Mouse (Mus musculus): ENCODE results near the gene Inhbb.
A peak's percentile ranks its signal among the peaks of the same experiment; 100 is the strongest.

The Inhbb gene

DNA sequence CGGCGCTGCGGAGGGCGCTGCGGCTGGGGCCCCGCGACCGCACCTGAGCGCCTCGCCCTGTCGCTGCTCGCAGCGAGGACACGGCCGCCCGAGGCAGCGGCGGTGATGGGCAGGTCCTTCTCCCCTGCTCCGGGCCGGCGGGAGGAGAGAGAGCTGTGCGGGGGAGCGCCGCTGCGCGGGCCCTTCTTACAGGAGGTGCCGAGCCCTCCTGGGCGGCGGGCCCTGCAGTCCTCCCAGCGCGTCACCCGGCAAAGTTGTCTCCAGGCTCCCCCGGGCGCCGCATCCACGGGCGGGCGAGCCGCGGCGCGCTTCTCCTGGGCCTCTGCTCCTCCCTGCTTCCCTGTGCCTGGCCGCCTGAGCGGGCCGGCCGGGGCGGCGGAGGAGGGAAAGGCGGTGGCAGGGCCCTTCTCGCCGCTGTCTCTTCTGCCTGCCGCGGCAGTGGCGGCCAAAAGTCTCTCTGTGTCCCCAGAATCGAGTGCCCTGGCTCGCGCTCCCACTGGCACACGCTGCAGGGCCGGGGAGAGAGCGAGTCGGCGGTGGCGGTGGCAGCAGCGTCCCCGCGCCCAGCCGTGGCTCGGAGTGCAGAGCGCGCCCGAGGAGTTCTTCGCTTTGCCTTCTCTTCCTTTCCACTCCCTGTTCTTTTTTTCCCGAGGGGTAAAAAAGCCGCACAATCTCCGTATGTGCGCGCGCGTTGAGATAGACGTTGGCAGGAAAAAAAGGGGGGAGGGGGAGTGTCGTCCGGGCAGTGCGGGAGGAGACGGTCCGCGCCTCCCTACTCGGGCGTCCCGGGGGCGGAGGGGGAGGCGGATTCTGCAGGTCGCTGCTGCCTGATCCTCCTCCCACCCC is at the start of gene Inhbb:
Gene Inhbb, minus strand, starts transcription at position 673 of the 846 bp plus-strand sequence.
- peak in 1 of 2 experiments; percentile 44 for DNase-seq (ENCODE audit: low spot score in 2 of 2)

DNA sequence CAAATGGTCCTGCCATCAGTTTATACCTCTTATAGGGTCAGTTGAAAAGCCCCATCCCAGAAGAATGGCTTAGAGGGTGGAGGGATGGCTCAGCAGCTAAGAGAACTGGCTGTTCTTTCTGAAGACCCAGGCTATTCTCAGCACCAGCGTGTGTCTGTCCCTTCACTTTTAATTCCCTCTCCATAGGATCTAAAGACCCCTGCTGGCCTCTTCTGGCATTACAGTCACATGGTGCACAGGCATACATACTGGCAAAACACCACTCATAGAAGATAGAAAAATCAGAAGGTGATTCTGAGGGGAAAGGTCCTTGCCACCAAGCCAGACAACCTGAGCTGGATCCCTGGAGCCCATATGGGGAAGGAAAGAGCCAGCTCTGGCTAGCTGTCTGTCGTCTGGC is 41.3 kb upstream of the Inhbb start:
- peak in 1 of 2 experiments; percentile 69 for DNase-seq (ENCODE audit: low spot score in 2 of 2)

DNA sequence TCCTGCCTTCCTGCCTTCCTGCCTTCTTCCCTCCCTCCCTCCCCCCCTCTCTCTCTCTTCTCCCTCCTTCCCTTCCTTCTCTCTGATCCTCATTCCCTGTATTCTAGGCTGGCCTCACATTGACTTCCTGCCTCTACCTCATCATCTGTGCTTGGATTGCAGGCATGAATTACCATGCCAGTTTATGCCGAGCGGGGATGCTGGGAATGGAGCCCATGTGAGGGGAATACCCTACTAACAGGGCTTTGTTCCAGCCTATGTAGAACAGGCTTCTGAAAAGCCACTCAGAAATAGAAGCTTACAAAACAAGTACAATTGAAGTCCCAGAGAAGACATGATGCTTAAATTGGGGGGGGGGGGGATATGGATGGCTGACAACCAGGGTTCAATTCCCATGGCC is 38.0 kb upstream of the Inhbb start:
- DNase-seq (ENCODE audit: low spot score in 2 of 2) = no peak

DNA sequence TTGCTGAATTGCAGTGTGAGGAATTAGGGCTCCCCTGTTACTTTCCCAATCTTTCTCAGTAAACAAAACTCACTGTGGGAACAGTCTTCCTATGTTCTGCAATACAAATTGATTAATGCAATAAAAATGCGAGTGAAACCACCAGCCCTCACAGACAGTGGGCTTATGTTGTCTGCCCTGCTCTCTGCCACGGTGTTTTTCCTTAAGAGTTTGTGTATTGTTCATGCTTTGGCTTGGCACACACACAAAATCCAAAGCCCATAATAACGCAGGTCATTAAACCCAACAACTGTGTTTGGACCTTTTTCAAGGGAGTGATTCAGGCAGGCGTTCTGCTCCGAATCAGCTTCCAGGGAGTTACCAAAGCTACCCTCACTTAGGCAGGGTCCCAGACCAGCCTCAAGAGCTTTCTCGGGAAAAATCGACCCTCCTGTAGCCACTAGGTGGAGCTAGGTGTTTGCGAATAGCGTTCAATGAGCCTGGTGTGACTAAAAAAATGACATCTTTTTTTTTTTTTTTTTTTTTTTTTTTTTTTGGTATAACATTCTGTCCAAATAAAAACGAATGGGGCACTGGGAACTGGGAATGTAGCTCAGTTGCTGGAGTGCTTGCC is 36.1 kb upstream of the Inhbb start:
- peak in 1 of 2 experiments; percentile 35 for DNase-seq (ENCODE audit: low spot score in 2 of 2)

DNA sequence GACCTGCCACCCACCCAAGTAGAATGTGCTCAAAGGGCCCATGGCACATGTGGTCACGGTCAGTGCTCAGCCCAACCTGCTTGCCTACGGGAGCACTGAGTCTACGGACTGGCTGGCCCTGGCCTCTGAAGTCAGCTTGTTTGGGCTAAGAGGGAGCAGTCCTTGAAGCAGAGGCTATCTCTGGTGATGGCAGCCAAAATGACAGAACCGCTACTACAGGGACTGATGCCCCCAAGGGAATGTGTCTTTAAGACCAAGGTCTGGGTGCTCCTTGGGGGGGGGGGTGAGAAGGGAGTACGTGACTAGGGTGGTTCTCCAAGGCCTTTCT is 35.4 kb upstream of the Inhbb start:
- no peak for DNase-seq (ENCODE audit: low spot score in 2 of 2)

DNA sequence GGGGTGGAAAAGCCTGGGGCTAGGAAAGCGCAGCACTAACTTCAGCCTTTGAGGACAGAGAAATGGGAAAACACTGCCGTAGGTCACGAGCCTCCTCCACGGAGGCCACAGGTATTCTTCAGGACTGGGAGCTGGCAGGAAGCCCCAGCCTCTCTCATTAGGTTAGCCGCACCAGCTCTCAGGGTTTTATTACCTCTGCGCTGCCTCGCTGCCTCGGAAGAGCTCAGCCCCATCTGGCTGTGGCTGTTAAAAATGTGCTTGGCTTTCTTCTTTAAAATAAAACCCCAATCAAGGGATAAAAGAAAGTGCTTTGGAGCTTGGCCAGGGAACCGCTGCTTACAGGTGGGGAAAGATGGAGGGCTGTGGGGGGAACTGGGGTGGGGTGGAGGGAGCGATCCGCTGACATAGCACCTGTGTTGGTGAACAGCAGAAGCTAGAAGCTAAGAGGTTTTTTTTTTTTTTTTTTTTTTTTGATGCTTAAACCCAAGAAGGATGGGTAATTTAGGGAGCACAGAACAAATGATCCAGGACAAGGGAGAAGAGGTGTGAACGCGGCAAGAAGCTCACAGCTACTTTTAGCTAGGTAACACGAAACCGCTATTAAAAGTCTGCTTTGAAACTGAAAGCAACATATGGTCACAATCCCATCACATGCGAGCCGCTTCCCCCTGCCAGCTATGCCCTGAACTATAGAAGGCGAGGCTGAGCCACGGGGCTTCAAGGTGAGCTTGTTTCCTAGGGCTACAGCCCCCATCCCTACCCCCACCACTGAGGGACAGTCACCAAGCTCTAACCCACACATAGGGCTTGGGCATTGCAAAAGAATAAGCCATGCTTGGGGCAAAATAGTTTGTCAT is 34.9 kb upstream of the Inhbb start:
- no peak for DNase-seq (ENCODE audit: low spot score in 2 of 2)

DNA sequence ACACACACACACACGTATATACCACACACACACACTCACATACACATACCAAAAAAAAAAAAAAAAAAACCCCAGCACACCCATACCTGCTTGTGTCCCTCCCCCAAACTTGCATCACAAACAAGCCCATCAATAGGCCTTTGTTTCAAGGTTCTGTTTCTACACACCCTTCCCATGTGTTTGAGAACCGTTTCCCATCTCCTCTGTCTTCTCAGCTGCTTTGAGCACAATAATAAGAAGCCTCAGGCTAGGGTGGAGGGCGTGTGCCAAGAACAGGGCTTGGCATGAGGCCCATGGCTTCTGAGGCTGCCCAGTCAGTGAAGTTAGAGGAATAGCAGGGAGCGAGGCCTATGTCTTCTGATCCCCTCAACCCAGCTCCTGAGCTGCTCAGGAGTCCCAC is 31.7 kb upstream of the Inhbb start:
- no peak for DNase-seq (ENCODE audit: low spot score in 2 of 2)

DNA sequence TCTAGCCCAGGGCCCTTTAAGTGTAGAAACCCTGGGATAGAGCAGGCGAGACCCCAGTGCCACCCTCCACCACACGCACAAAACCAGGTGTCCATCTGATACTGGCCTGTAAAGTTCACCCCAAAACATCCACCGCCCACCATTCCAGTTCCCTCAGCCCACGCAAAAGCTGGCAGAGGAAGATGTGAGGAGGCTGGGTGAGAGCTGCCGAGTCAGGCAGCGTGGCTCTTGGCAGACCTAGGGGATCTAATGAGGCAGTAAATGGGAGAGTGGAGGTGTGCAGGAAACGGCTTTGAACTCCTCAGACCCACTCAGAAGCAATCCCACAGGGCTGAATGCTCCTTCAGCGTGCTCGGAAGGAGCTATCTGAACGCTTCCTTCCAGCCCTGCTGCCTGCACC is 29.4 kb upstream of the Inhbb start:
- no peak for DNase-seq (ENCODE audit: low spot score in 2 of 2)

DNA sequence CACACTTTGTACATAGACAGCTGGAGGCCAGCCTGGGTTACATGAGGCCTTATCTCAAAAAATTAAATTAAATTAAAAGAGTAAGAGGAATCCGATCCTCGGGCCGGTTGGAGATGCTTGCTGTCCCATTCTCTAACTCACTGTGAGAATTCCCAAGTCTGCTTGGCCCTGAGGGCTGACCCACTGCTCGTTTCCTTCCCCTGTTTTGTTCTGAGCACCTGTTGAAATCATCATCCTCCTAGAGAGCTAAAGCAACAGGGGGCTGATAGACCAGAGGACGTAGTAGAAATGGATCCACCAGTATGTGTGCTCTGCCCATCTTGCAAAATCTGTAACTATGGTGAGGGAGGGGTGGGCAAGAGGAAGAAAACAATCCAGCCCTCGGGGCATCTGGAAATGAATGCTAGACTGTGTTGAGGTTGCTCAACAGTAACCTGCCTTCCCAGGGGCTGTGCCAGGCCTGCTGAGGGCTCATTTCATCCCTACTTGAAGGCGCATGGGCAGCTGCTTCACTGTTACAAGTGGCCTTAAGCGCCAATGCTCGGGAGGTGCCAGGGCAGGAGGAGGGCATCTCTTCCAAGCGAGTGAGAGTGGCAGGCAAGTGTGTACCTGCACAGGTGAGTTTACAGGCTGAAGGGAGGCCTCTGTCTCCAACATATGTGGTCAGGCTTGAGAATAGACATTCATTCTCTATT is 28.8 kb upstream of the Inhbb start:
- no peak for DNase-seq (ENCODE audit: low spot score in 2 of 2)

DNA sequence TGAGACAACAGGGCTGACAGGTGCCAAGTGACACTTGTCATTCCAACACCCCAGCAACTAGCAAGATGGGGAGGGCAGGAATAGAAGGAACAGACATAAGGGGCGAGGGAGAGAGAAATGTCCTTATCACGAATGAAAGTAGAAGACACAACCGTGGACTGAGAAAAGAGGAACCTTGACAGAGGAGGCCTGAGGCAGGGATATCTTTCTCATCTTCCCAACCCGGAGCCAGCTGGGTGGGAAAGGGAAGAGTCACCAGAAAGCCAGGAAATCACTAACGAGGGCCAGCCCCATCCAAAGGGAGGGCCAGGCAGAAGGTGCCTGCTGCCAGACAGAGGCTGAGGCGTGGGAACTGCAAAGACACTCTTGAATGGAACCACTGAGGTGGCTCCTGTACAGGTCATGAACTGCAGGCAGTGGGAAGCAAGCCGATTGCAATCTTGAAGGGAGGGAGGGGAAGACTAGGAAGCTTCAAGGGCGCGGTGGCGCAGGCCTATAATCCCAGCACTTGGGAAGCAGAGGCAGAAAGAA is 24.8 kb upstream of the Inhbb start:
- DNase-seq (ENCODE audit: low spot score in 2 of 2) = no peak

DNA sequence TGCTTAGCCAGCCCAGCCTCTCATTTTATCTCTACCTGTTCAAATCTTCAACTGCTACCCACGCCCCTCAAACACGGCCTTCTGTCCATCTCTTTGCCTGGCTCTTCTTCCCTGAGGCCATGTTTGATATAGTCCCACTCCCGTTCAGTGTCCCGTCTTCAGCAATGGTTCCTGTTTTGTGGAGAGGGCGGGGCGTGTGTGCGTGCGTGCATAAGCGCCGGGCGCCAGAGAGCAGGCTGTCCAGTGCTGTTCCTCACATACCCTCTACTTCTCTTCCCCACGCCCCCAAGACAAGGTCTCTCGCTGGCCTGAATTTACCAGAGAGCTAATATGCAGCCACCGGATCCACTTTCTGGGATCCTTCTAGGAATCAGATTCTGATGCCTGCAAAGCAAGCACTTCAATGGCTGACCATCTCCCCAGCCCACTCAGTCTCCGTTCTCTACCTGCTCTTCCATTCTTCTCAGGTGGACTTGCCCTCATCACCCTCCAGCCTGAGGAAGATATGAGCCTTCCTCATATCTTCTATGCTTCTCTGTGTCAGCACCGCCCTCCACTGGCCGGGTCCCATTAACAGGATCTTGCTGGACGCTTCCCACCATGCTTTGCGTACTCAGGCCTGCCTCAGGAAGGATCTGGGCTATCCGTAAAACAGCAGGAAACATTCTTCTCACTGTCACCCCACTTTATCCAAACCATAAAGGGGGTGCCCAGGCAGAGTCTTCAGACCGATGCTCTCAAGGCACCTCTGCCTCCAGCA is 21.7 kb upstream of the Inhbb start:
- no peak for DNase-seq (ENCODE audit: low spot score in 2 of 2)

DNA sequence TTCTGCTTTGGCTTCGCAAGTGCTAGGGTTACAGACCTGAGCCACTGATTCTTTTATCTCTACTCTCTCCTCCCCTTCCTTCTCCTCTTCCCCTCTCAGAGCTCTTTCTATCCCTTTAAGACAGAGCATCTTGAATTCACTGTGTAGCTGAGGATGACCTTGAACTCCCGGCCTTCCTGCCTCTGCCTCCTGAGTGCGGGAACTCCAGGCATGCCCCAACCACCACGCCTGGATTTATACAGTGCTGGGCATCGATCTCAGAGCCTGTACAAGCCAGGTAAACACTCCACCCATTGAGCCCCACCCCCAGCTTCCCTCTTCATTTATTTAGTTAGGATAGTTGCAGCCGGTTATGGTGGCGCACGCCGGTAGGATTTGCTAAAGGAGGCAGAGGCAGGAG is 20.9 kb upstream of the Inhbb start:
- no peak for DNase-seq (ENCODE audit: low spot score in 2 of 2)

DNA sequence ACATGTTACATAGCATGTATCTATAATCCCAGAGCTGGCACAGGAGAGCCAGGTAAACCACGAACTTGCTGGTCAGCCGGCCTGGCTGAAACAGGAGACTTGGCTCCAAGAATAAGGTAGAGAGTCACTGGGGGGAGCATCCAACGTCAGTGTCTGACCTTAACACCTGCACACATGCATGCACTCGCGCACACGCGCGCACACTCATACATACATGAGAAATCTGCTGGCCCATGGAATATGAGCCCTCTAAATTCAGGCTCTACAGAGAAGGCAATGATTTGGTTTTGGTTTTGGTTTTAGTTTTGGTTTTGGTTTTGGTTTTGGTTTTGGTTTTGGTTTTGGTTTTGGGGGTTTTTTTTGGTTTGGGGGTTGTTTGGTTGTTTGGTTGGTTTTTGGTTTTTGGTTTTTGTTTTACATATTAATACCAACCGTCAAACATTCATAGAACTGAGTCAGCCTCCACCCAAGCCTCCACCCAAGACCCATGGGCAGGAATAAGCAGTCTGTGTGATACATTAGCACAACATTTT is 16.1 kb upstream of the Inhbb start:
- DNase-seq (ENCODE audit: low spot score in 2 of 2) = no peak

DNA sequence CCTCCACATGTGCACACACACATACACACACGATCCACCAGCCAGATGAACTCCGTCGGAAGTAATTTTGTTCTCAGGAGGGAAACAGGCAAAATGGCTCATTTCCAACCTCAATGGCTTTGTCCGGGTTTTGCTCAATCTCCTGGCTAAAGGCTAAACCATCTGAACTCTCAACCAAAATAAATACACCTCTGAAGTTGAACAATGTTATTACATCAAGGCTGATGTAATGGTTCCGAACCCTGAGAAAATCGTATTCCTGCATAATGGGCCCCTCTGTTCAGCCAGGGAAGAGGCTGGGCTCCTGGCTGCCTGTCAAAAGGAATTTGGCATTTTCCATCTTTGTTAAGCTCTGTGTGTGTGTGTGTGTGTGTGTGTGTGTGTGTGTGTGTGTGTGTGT is 15.4 kb upstream of the Inhbb start:
- DNase-seq (ENCODE audit: low spot score in 2 of 2) = no peak

DNA sequence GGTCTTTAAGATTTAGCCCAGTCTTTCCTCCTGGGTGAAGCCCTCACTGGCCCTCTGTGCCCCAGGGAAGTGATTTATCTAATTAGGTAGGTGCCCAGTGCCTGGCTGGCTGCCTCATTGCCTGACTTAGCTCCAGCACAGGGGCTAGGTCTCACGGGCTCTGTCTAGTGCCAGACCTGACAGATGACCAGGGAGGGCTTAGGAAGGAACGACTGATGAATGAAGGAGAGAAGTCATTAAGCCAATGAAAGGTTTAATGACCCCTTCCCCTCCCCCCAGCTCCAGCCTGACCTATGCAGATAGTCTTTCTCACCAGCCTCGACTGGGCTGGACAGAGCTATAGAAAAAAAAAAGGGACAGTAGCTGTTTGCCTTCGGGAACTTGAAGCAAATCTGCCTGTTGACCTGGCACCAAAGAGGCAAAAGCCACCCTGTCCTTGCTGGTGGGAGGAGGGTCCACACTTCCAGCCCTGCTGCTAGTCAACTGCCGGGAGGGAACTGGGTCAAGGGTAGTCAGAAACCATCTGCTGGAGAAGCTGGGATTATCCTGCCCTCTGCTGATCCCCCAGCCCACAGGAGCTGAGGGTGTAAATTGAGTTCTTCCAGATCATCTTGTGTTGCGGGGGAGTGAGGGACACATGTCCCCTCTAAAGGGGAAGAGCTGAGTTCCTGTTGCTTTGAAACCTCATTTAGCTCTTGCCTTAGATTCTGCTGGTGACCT is 2.3 kb upstream of the Inhbb start:
- no peak for DNase-seq (ENCODE audit: low spot score in 2 of 2)

DNA sequence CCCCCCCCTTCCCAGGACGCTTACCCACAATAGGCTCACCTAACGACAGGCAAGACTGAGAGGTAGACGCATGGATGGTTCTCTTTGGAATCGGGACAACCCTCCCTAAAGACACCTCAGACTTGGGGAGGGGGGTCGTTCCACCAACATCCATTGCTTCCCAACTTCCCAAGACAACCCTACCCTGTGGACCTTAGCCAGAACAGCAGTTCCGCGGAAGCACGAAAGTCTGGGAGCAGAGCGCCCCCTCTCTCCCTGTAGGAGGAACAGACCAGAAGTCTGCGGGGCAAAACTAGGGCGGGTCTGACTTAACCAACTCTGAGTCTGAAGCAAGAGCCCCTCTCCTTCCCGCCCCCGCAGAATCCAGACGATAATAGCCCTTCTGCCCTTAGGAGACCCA is 1.5 kb upstream of the Inhbb start:
- DNase-seq (ENCODE audit: low spot score in 2 of 2) = no peak

DNA sequence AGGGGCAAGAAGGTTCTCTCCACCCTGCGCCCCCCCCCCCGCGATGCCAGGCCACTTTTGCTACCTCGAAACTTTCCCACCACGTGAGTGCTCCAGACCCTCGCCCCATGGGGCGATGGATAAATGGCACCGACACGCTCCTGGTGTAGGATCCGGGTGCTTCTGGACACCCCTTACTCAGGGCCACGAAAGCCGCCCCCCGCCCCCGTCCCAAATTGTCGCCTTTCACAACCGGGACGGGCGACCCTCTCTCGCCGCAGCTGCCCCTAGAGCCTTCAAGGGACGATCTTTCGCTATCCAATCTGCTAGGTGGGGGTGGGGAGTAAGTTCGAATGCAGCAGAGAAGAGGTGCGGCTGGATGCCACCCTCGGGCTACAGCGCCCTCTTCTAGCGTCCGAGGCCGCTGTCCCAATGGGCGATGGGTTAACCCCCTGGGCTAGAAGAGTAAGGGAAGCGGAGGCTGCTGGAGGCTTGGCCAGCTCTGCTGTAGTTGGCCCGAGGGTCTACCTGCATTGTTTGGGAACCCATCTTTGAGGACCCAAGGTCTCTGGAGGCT is 490 bp upstream of the Inhbb start:
- no peak for DNase-seq (ENCODE audit: low spot score in 2 of 2)

DNA sequence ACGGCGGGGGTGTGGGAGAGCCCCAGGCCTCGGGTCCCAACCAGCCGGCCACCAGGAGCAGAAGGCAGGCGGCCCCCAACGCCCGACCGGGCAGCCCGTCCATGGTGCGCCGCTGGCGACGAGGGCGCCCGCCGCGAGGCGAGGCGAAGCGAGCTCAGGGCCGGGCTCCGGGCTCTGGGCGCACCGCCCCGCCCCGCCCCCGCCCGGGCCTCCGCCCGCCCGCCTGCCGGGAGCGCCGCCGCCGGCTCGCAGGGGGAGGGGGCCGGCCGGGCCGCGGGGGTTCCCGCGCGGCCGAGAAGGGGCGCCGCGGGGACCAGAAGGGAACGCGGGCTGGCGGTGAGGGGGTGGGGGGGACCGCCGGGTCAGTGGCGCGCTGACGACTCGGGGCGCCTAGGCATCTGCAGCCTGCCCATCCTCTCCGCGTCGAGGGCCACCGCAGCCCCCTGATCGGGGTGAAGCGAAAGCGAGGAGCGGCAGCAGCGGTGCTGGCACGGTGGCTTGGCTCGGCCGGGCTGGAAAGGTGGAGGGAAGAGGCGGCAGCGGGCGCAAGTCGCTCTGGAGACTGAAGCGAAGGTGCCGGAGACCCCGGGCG is 968 bp downstream of the Inhbb start:
- no peak for DNase-seq (ENCODE audit: low spot score in 2 of 2)

DNA sequence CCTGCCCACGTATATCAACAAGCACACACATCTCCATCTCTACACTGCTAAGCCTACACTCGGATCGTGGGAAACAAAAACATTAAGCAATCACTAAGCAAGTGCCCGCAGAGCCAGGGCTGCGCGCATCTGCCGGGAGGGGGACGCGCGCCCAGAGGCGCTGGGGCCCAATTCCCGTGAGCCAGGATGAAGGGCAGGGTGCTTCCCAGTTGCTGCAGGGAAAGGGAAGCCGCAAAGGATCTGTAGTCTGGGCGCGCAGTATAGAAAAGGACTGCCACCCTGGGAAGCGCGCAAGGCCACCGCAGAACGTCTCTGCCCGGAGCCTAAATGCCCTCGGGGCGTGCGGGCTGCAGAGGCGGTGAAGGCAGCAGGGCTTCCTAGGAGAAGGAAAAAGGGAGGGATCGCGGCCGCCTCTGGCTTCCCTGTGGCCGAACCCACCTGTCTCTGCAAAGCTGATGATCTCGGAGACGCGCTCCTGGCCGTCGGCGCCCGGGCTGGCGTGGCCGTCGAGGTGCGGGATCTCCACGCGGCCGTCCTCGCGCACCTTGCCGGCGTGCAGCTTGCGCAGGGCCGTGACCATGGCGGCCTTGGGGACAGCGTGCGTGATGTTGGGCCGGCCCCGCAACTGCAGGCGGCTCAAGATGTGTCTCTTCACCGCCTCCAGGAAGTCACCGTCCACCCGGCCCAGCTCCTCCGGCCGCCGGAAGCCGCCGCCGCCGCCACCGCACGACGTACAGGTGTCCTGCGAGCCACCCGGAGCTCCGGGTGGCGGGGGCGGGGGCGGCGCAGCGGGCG is 1.7 kb downstream of the Inhbb start:
- DNase-seq (ENCODE audit: low spot score in 2 of 2) = no peak

Data from urinary bladder, postnatal 4 days (tissue).